Mouse (Mus musculus) gastrocnemius, postnatal 36 days (tissue): ENCODE data around the gene Rhebl1. TPM values are rescaled to one million over a fixed set of nuclear protein-coding genes. Genes with fewer than 3 reads are reported as not detected.

ENCODE experiments used
- DNase-seq, 2 experiments: peaks; one replicate each; pipeline ENCODE4 v3.0.0; 2022
- intact Hi-C: fragments of 180-260 bp; cut with DNase I; formaldehyde crosslinking; loops from one replicate; pipeline ENCODE4 v1.15.1; 2025
- total RNA-seq, 2 experiments: library from RNA; stranded (reverse); gene quantifications; 2 replicates each; pipeline ENCODE4 v1.2.3; 2021

Gene Rhebl1
- total RNA-seq, 2 experiments from 2014 or later: 1.9 to 3.1 TPM

GRCm38 (mm10) chr15:98831684-98832035 is 62.7 kb downstream of the Rhebl1 start:
- DNase-seq: no peak
- intact Hi-C loops: loop anchor here (5.0 kb wide), 1 partner anchor 36 kb away; no protein-coding TSS in a partner anchor

GRCm38 (mm10) chr15:98830736-98831683 is 63.3 kb downstream of the Rhebl1 start, which contains the start of gene Prkag1:
Prkag1 (minus strand) TSS chr15:98831521.
- DNase-seq: peak; percentile 93 to 96
- intact Hi-C loops: loop anchor here (5.0 kb wide), 1 partner anchor 36 kb away; no protein-coding TSS in a partner anchor

Other genes starting within 250 kb of the Rhebl1 start
- 10 to 100 TPM; 50.0 to 56.2 TPM for gene Ddx23, start 231.6 kb downstream of the Rhebl1 start, total RNA-seq
- gene Rnd1, start 217.1 kb downstream of the Rhebl1 start, total RNA-seq: 1 to 10 TPM in 1 of 2 experiments, under 1 TPM in 1; 0.81 to 1.5 TPM
- not detected for gene Ccdc65, start 186.3 kb downstream of the Rhebl1 start, total RNA-seq
- 1 to 10 TPM; 1.4 to 1.7 TPM for gene Fkbp11, start 166.3 kb downstream of the Rhebl1 start, total RNA-seq
- gene Arf3, start 131.3 kb downstream of the Rhebl1 start, total RNA-seq: 1 to 10 TPM; 7.4 to 8.2 TPM
- under 1 TPM; 0.69 to 0.87 TPM for gene Wnt10b, start 116.4 kb downstream of the Rhebl1 start, total RNA-seq
- gene Wnt1, start 104.7 kb downstream of the Rhebl1 start, total RNA-seq: not detected
- gene Ddn, start 85.0 kb downstream of the Rhebl1 start, total RNA-seq: under 1 TPM; 0.28 to 0.96 TPM
- 10 to 100 TPM; 39.3 to 50.3 TPM for gene Prkag1, start 63.0 kb downstream of the Rhebl1 start, total RNA-seq
- gene Kmt2d, start 23.3 kb downstream of the Rhebl1 start, total RNA-seq: 10 to 100 TPM; 42.7 to 46.4 TPM
- under 1 TPM; 0.41 to 0.96 TPM for gene Dhh, start 4.0 kb upstream of the Rhebl1 start, total RNA-seq
- gene Lmbr1l, start 23.7 kb upstream of the Rhebl1 start, total RNA-seq: 1 to 10 TPM; 6.3 to 7.6 TPM
- 10 to 100 TPM; 21.8 to 23.2 TPM for gene Tuba1b, start 40.0 kb upstream of the Rhebl1 start, total RNA-seq
- not detected for gene Gm49450, start 59.0 kb upstream of the Rhebl1 start, total RNA-seq
- 10 to 100 TPM; 27.6 to 30.1 TPM for gene Tuba1a, start 59.2 kb upstream of the Rhebl1 start, total RNA-seq
- gene Tuba1c, start 135.4 kb upstream of the Rhebl1 start, total RNA-seq: 1 to 10 TPM; 8.2 to 9.4 TPM
- 1 to 10 TPM in 1 of 2 experiments, under 1 TPM in 1; 0.42 to 1.2 TPM for gene Prph, start 160.6 kb upstream of the Rhebl1 start, total RNA-seq
- under 1 TPM; 0.62 to 0.69 TPM for gene Troap, start 180.0 kb upstream of the Rhebl1 start, total RNA-seq
- not detected for gene C1ql4, start 193.3 kb upstream of the Rhebl1 start, total RNA-seq
- under 1 TPM in 1 of 2 experiments, not detected in 1; 0.27 TPM for gene Dnajc22, start 198.6 kb upstream of the Rhebl1 start, total RNA-seq
- 1 to 10 TPM; 3.8 to 3.9 TPM for gene Spats2, start 231.4 kb upstream of the Rhebl1 start, total RNA-seq